Mouse (Mus musculus) embryo, embryonic 10.5 days (tissue): ENCODE measurements around the gene Tmem151a.

Source experiments
- DNase-seq: peaks from one replicate; pipeline ENCODE4 v3.0.0-alpha.2; 2015; ENCODE audit warnings: low spot score

Gene Tmem151a

DNA sequence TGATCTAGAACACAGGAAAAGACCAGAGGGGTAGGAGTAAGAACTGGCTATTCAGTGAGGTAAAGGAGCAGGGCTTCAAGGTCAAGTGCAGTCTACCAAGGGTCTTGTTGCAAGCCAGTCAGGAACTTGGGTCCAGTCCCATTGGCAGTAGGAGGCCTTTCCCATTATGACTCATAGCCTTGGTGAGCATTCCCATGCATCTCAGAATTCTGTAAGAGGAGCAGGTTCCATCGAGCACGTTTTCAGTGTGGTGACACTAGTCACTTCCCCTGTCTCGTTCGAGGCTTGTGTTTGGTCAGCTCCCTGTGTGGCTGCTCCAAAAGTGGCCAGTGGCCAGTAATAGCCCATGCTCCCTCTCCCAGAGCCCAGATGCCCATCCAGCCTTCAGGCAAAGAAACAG lies 39.8 kb downstream of the Tmem151a start:
- DNase-seq: no peak

DNA sequence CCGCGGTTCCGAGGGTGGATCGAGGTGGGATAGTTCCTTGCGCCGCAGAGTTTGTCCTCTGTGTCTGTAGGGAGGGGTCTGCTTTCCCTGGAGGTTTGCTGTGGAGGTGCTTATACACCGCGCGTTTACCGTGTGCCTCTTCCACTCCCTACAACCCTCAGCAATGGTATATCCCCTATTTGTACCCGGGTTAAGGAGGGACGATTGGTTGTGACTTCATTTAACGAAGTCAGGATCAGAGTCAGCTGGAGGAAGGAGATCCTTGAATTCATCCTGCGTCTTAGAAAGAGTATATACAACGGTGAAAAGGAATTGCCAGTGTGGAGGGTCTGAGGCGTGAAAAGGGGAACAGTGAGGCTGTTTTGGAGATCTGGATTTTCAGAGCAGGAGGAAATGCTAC lies 43.7 kb downstream of the Tmem151a start:
- no peak for DNase-seq

DNA sequence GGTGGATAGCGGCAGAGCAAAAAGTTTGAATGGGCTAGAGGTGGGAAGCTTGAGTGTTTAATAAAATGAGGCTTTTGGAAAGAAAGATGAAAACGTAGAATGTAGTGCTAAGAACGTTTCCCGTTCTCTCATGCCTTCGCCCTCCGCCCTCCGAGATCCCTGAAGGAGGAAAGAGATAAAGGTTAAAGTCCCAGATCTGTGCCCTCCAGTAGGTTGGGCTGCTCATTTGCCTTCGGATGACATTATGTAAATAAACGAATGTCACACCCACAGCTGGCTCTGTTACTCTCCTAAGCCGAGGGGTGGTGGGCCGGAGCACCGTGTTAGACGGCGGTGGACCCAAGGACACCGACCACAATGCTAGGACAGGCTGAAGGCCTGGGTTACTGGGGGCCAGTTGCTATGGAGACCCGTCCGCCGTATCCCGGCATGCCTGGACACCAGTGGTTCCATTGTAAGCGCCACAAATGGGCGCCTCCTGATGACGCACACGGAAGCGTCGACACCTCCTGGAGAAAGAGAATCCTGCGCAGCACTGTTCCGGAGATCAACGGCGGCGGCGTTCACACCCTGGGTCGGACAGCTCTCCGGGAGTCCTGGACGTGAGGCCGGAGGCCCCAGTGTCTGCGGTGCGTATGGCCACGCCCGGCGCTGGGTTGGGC lies 44.3 kb downstream of the Tmem151a start, which contains the start of gene Brms1:
TSS of gene Brms1 (plus strand) at position 493 of the 662 bp plus-strand sequence.
- peak; percentile 98 for DNase-seq

- DNase-seq: peak; percentile 35
These were observed 45.8 kb downstream of the Tmem151a start for GRCm38 (mm10) chr19:5039301-5040114.

GRCm38 (mm10) chr19:5038709-5039156 lies 46.6 kb downstream of the Tmem151a start, which contains the start of the genes B4gat1 and AC124502.3:
Gene B4gat1 (plus strand): TSS chr19:5038826.
Gene AC124502.3 (plus strand): TSS chr19:5038891.
- DNase-seq: peak; percentile 95

GRCm38 (mm10) chr19:5037678-5038571 lies 47.4 kb downstream of the Tmem151a start:
- DNase-seq: peak; percentile 97

GRCm38 (mm10) chr19:5036577-5036976 lies 48.8 kb downstream of the Tmem151a start:
- no peak for DNase-seq

DNA sequence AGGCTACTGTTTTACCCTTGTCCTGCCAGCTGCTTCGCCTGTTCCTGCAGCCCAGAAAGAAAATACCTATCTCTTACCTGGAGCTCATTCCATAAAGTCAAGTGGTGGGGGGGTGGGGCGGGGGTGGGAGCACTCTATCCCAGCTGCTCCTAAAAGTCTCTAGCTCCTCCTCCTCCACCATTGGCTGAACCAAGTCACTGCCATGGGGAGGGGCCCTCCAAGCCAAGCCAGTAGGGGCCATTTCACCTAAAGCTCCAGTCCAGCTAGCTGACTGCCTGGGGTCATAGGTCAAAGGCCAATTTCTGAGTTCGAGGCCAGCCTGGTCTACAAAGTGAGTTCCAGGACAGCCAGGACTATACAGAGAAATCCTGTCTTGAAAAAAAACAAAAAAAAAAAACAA lies 52.6 kb downstream of the Tmem151a start:
- DNase-seq: no peak

- DNase-seq: no peak
These were observed 59.2 kb downstream of the Tmem151a start for GRCm38 (mm10) chr19:5026111-5026510.

DNA sequence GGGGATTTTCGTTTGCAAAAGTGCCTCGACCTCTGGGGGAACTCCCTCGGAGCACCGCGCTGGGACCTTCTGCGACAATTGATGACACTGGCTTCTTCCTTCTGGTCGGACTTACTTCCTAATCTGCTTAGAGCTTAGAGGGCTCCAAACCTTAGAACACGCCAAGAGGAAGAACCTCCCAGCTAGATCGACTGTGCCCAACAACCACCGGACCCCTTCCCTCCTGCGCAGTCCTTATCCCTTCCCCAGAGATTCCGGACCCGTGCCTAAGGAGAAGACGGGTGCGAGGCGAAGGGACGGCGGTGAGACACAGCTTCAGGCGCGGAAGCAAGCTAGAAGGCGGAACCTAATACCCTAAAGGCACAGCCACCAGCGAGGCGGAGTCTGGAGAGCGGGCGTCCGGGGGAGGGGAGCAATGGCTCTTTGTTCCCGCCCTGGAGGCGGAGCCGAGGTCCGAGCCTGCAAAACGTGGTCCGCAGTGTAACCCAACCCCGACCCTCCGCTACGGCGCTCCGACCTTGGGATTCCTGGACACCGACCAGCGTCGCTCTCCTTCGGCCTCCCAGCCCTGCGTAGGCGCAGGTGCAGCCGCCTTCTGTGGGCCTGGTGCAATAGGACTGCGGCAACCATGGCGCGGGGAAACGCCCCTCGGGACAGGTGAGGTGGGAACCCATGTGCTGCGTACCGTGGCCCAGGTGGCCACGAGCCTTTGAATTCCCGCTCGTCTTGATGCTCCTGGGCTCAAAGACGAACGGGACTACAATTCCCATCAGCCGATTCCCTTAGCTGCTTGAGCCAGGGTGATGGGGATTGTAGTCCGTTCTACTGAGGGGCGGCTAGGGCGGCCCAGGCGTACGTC lies 61.5 kb downstream of the Tmem151a start, which contains the start of gene Slc29a2:
TSS of gene Slc29a2 (plus strand) at position 240 of the 859 bp plus-strand sequence.
- DNase-seq: peak; percentile 98

- DNase-seq: no peak
These were observed 63.9 kb downstream of the Tmem151a start for GRCm38 (mm10) chr19:5021416-5021815.
